Mouse (Mus musculus) cerebellum, postnatal 10 days (tissue): ENCODE data around the gene Hivep3.
A peak's percentile ranks its signal among the peaks of the same experiment; 100 is the strongest.

Experiments
- DNase-seq, 2 experiments: peaks; one replicate each; pipeline ENCODE4 v3.0.0; 2021; ENCODE audit warnings: mixed read lengths in 2 of 2

Gene Hivep3

DNA sequence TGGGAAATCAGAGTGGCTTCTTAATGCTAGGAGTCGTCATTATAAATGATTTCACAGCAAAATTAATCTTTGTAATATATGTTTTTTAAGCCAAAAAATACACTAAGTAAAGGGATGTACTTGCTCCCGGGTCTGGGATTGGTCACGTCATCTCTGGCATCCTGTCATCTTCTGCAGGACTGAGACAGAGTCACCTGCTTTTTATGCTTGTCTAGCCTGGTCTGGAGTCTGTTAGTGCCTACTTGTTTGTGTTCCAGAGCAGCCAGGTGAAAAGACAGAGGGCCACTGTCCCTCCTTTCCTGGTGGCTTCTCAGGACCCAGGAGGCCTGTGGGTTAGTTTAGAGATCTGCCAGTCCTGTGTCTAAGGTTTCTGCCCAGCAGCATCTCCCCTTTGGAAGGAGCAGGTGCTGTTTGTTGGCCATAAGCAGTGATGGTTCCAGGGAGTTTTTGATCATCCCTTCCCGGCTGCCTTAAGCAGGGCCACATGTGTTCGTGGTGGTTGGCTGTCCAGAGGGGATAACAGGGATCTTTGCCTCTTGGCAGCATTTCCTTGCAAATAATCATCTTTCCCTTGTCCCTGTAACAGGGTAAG, 245.8 kb downstream of the Hivep3 start:
- DNase-seq, result peak in 1 of 2 experiments; percentile 16

DNA sequence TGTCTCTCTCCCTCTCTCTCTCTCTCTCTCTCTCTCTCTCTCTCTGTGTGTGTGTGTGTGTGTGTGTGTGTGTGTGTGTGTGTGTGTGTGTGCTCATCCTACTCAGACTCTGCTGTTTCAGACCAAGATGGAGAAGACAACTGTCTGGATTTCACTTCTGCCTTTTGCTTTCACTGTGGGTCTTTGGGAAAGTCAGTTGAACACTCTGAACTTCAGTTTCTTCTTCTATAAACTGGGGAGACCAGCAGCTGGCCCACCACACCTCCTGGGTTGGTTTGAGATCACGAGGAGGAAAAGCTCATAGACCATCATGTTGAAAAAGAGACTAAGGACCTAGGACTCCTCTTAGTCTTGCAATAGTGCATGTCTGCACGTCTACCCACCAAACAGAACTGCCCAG, 246.3 kb downstream of the Hivep3 start:
- no peak for DNase-seq

GRCm38 (mm10) chr4:119981047-119981720, 247.6 kb downstream of the Hivep3 start:
- peak in 1 of 2 experiments; percentile 62 for DNase-seq

- peak; percentile 65 to 69 for DNase-seq
These were observed 252.5 kb downstream of the Hivep3 start for GRCm38 (mm10) chr4:119986065-119986464.

DNA sequence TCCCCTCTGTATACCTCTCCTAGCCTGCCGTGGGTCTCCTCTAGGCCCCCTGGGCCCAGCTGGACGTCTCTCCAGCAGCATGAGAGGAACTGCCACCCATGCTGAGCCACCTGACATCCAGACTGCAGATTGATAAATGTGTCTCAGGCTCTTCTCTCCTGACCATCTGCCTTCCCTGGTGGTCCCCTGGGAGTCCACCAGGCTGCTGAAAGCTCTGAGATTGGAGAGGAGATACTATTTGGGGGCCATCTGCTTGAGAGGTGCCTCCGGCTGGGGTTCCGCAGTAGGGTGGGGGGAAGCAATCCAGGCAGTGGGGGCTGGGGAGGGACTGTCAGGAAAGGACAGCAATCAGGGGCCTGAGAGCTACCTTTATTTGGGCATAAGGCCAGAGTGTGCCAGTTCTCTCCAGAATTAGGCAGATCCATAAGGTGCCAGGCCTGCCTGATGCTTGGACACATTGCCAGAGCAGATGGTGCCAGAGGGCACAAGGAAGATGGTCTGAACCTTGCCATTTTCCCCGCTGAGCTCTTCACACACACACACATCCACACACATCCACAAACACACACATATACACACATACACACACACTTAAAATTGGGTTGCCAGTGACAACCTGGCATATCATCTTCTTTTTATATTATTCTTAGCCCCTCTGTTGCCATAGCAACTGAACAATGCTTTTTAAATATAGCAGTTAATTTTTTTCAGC, 253.2 kb downstream of the Hivep3 start:
- peak; percentile 92 to 94 for DNase-seq

- peak in 1 of 2 experiments; percentile 48 for DNase-seq
These were observed 253.9 kb downstream of the Hivep3 start for GRCm38 (mm10) chr4:119987376-119988087.

DNA sequence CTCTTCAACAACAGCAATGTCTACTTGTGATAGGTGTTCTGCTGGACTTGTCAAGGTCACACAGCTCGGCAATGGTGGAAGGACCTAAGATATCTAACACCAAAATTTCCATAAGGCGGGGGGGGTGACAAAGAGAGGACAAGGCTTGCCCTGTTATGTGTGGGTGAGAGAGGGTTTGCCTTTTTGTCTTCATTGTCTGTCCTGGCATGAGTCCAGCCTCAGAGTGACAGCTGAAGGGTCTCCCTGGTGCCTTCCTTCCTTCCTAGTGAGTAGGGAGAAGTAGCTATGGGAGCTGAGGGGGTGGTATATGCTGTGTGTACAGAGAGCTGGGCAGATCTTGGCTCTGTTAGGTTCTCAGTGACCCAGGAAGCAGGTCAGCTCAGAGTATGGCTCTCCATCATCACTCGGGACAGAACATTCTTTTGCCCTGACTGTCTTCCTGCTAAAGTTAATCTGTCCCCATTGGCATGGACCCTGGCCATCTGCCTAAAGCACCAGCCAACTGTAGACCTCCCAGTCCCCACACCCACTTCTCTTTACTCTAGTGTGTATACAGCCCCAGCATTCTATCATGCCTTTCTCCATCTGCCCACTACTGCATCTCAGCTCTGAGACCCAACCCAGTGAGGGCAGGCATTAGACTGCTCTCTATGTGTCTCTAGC, 255.6 kb downstream of the Hivep3 start:
- peak; percentile 57 to 66 for DNase-seq

DNA sequence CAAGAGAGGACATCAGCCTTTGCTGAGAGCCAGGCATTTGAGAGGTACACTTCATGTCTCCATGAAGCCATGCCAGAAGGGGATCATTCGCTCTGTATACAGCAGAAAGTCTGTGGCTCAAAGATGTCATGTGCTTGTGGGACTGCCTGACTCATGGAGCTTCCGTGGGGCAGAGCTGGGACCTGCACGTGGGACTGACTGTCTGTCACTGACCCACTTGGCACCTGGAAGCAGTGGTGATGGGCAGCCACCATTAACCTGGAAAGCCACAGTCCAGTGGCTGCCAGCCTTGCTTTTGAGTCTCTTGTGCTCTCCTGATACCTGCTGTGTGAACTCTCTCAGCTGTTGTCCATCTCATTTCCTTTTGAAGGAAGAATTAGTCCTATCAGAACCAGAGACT, 256.8 kb downstream of the Hivep3 start:
- DNase-seq, result no peak

GRCm38 (mm10) chr4:119990841-119991240, 257.3 kb downstream of the Hivep3 start:
- no peak for DNase-seq

- no peak for DNase-seq
These were observed 258.2 kb downstream of the Hivep3 start for GRCm38 (mm10) chr4:119991758-119992157.

GRCm38 (mm10) chr4:119996377-119996776, 262.8 kb downstream of the Hivep3 start:
- no peak for DNase-seq

DNA sequence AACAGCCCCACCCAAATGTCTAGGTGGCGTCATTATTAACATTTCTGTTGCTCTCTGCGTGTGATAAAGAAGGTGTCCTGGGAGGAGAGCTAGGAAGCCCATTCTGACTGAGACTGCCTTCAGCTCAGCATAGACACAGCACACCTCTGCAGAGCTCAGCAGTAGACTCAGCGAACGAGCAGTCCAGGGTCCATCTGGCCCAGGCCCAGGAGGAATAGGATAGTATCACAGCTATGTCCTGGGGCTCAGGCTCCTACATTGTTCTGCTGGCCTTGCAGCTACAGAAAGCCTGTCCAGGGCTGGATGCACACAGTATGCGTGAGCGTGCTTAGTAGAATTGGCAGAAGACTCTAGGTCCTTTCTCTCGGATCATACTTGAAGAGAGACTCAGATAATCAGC, 263.8 kb downstream of the Hivep3 start:
- DNase-seq, result no peak

GRCm38 (mm10) chr4:119998911-119999310, 265.3 kb downstream of the Hivep3 start:
- no peak for DNase-seq

GRCm38 (mm10) chr4:120000881-120001280, 267.3 kb downstream of the Hivep3 start:
- DNase-seq, result no peak

GRCm38 (mm10) chr4:120003006-120003405, 269.4 kb downstream of the Hivep3 start:
- DNase-seq, result no peak

DNA sequence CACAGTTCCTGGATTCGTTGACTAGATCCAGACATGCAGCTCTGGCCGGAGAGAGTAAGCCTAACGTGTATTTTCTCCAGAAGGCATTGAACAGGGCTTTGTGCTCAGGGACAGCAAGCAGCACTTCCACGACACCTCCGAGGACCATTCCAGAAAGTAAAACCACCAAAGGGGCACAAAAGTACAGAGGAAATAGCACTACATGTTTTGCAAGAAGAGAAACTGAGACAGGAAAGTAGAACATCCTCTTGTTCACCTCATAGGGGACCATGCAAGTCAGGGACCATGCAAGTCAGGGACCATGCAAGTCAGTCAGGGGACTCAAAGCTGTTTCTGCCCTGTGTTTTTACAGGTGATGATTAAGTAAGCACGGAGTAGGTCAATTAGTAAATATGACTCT, 272.5 kb downstream of the Hivep3 start:
- no peak for DNase-seq

- no peak for DNase-seq
These were observed 274.3 kb downstream of the Hivep3 start for GRCm38 (mm10) chr4:120007889-120008288.

- DNase-seq, result no peak
These were observed 275.6 kb downstream of the Hivep3 start for GRCm38 (mm10) chr4:120009151-120009550.

DNA sequence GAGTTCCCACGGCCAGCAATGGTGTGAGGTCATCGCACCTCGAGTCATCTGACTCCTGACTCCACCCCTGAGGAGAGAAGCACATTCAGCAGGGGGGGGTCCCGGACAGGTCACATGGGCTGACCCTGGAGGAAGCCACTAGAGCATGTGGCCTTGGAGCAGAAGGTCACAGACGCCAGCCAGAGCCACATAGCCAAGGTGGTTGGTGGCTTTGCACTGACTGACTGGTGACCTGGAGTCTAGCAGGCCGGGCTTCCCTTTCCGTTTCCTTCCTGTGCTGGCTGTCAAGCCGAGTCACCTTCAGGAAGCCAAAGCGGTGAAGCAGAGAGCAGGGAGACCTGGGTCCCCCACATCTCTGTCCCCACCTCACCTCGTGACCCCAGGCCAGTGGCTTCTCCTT, 278.2 kb downstream of the Hivep3 start:
- DNase-seq, result no peak

DNA sequence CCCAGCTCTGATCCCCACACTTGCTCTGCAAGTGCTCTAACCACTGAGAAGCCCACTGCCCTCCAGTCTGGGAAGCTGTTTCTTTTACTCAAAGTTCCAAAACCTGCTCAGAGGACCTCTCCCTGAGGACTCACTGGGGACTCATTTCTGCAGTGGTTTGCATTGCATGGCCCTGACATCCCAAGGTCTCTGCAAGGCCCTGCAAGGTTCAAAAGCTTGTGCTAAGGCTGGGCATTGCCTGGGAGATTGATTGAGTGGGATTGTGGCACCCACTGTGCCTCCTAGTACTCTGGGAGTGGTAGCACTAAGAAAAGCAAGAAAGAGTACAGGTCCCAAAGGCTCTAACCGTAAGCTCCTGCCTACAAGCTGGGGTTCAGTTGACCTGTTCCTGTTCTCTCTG, 279.3 kb downstream of the Hivep3 start:
- DNase-seq, result no peak

DNA sequence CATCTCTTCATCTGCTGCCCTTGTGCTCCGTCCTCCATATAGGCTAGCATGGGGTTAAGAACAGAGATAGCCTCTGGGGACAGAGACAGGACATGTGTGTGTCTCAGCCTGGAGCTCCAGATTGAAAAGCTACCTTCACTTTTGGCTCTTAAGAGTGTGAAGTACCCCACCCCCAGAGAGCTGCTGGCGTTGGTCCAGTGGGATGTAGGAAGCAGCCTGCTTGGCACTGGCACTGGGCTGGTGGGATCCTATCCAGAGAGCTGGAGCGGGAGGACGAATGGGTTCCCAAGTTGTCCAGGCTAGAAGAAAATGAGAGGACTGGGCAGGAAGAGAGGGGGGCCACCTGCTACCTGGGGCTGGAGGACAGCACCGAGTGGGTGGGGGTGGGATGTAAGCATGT, 284.8 kb downstream of the Hivep3 start:
- peak; percentile 93 to 96 for DNase-seq

DNA sequence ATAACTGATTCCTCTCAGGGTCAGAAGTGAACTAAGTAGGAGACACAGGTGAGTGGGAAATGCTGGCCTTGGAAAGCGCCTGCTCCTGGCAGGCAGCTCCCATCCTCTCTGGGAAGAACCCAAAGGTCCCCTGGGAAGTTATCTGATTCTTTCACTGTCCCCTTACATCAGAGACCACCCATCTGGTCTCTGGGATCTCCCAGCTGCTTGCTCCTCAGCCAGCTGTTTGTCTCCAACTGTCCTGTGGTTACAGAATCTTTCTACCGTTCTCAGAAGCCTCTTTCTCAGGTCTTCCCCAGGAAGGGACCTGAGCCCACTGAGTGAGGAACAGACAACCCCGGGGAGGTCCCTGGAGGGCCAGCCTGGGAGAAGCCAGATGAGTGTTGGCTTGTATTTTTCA, 288.8 kb downstream of the Hivep3 start:
- DNase-seq, result no peak
